Mouse (Mus musculus) liver, adult 2 months (tissue): ENCODE data around the gene F13a1.

Experiments used
- CTCF ChIP-seq: fragments of 200-500 bp; IDR thresholded peaks from 2 replicates; pipeline ENCODE4 v1.5.1; 2011; ENCODE audit warnings: low read depth, low read length, control low read depth
- POLR2A ChIP-seq: fragments of 200-500 bp; IDR thresholded peaks from 2 replicates; pipeline ENCODE4 v1.6.1; 2011; ENCODE audit warnings: low read length, control low read depth; ENCODE audit not compliant: insufficient read depth; ENCODE audit errors: extremely low read depth

- TF ChIP-seq CTCF (no peak), POLR2A (no peak)
These were observed 43.8 kb downstream of the F13a1 start for GRCm38 (mm10) chr13:37006224-37006623.
